Mouse (Mus musculus): ENCODE data around the gene Pde6d. TPM values are rescaled to one million over a fixed set of nuclear protein-coding genes. Genes with fewer than 3 reads are reported as not detected.

Pde6d gene
- polyA plus RNA-seq, 1 experiment = 24.9 TPM

DNA sequence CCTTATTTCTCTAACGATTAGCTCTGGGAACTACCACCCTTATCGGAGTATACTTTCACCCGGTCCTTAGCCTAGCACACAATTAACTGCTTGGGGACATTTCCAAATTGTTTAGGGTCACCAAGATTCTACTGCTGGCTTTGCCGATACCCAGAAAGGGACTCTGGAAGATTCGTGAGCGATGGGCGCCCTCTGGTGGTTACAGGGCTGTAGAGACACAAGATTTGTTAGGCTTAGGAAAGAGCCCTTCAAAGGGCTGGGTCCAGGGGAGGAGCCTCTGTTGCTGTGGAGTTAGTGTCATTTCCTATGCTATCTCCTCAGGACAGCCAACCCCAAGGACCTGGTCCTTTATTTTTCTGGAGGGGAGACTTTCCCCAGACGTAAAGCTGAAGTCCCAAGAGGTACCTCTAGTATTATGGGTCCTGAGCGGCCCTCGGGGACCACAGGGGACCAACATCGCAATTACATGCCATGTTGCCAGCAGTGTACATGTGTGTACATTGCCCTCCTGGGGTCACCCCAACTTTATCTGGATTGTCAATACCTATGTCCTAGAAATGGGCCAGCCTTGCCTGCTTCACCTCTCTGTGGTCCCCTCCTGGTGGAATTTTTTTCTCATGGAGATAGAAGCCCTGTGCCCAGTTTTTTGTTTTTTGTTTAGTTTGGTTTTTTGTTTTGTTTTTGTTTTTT lies 49.9 kb downstream of the Pde6d start:
- TF ChIP-seq CTCF (conservative IDR thresholded peaks at IDR 0.05; ENCODE audit: insufficient read depth, insufficient read length, low read depth, low read length) = peak; percentile 92
- no peak for TF ChIP-seq POLR2A (IDR thresholded peaks at IDR 0.05; ENCODE audit: low read depth, low read length)
- H3K36me3 ChIP-seq (ENCODE audit: control insufficient read depth, insufficient read depth, low read length) = no peaks in the 10 kb centered on the region; the same call in 1 of the 2 replicates
- 0 out of 2 replicates have a peak overlapping the region, but pooled peaks have one; percentile 7 for H3K27ac ChIP-seq (ENCODE audit: insufficient read depth, low read depth, low read length)
- peaks cover 25% of the 10 kb centered on the region for H3K4me1 ChIP-seq (ENCODE audit: control insufficient read depth, insufficient read depth, low read length)
- peak; percentile 94 for DNase-seq
- whole genome bisulfite sequencing = 26% methylated on average over 11 of the region's 11 CpGs
- H3K4me3 ChIP-seq (ENCODE audit: insufficient read depth, low read depth, low read length) = no peak overlapping the region
- H3K27me3 ChIP-seq (replicated peaks; ENCODE audit: control insufficient read depth, insufficient read depth, low read length) = no peaks in the 10 kb centered on the region

DNA sequence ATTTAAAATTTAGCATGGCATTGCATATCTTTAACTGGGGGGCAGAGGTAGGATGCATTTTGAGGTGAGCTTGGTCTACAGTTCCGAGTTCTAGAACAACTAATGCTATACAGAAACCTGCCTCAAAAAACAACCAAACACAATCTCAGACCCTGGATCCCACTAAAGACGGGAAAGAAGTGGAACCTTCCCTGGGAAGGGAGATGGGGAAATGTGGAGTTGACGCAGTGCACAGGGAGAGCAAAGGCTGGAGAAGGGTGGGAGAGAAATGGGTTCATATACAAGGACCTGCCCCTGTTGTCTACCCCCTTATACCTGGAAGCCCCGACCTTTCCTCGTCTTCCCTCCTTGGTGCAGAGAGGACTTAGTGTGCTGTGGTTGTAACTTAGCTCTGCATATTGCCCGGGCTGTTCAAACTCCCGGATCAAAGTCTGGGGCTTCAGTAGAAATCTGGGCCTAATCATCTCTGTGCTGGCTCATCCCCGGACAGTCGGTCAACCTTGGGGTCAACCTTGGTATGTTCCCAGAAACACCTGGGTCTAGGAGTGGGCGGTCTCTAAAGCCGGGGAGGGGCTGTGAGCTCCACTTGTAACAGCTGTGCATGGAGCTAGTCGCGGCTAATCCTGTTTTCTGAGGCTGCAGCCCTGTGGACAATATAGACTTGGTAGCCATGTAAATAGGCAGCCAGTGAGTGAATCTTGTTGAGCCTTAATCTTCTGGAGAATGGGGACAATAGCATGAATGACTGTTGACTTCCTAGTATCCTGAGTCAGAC lies 50.7 kb downstream of the Pde6d start:
- Histone ChIP-seq H3K36me3 (ENCODE audit: control insufficient read depth, insufficient read depth, low read length) (no peaks in the 10 kb centered on the region; the same call in 1 of the 2 replicates), H3K4me3 (ENCODE audit: insufficient read depth, low read depth, low read length) (no peak overlapping the region), H3K27me3 (replicated peaks; ENCODE audit: control insufficient read depth, insufficient read depth, low read length) (no peaks in the 10 kb centered on the region), H3K4me1 (ENCODE audit: control insufficient read depth, insufficient read depth, low read length) (peaks cover 25% of the 10 kb centered on the region), H3K27ac (ENCODE audit: insufficient read depth, low read depth, low read length) (peak overlapping the region; percentile 7; the same call in 1 of the 2 replicates)
- TF ChIP-seq CTCF (conservative IDR thresholded peaks at IDR 0.05; ENCODE audit: insufficient read depth, insufficient read length, low read depth, low read length) (no peak), POLR2A (IDR thresholded peaks at IDR 0.05; ENCODE audit: low read depth, low read length) (no peak)
- WGBS = 18% methylated on average over 13 of the region's 13 CpGs
- DNase-seq = peak; percentile 72

- Histone ChIP-seq H3K27ac (ENCODE audit: insufficient read depth, low read depth, low read length) (no peak overlapping the region), H3K4me1 (ENCODE audit: control insufficient read depth, insufficient read depth, low read length) (peaks cover 25% of the 10 kb centered on the region), H3K27me3 (replicated peaks; ENCODE audit: control insufficient read depth, insufficient read depth, low read length) (no peaks in the 10 kb centered on the region), H3K36me3 (ENCODE audit: control insufficient read depth, insufficient read depth, low read length) (no peaks in the 10 kb centered on the region; the same call in 1 of the 2 replicates), H3K4me3 (ENCODE audit: insufficient read depth, low read depth, low read length) (no peak overlapping the region)
- TF ChIP-seq CTCF (conservative IDR thresholded peaks at IDR 0.05; ENCODE audit: insufficient read depth, insufficient read length, low read depth, low read length) = no peak
- TF ChIP-seq POLR2A (IDR thresholded peaks at IDR 0.05; ENCODE audit: low read depth, low read length) = no peak
- peak; percentile 62 for DNase-seq
- WGBS = 24% methylated on average over 4 of the region's 4 CpGs
Measured at GRCm38 (mm10) chr1:86530871-86531546, 51.4 kb downstream of the Pde6d start.

GRCm38 (mm10) chr1:86529590-86529989 lies 52.8 kb downstream of the Pde6d start:
- Histone ChIP-seq H3K4me3 (ENCODE audit: insufficient read depth, low read depth, low read length) (no peak overlapping the region), H3K36me3 (ENCODE audit: control insufficient read depth, insufficient read depth, low read length) (no peaks in the 10 kb centered on the region; the same call in 1 of the 2 replicates), H3K4me1 (ENCODE audit: control insufficient read depth, insufficient read depth, low read length) (peaks cover 25% of the 10 kb centered on the region), H3K27me3 (replicated peaks; ENCODE audit: control insufficient read depth, insufficient read depth, low read length) (no peaks in the 10 kb centered on the region), H3K27ac (ENCODE audit: insufficient read depth, low read depth, low read length) (no peak overlapping the region)
- WGBS = 21% methylated on average over 4 of the region's 4 CpGs
- TF ChIP-seq CTCF (conservative IDR thresholded peaks at IDR 0.05; ENCODE audit: insufficient read depth, insufficient read length, low read depth, low read length) (no peak), POLR2A (IDR thresholded peaks at IDR 0.05; ENCODE audit: low read depth, low read length) (no peak)
- DNase-seq = no peak

DNA sequence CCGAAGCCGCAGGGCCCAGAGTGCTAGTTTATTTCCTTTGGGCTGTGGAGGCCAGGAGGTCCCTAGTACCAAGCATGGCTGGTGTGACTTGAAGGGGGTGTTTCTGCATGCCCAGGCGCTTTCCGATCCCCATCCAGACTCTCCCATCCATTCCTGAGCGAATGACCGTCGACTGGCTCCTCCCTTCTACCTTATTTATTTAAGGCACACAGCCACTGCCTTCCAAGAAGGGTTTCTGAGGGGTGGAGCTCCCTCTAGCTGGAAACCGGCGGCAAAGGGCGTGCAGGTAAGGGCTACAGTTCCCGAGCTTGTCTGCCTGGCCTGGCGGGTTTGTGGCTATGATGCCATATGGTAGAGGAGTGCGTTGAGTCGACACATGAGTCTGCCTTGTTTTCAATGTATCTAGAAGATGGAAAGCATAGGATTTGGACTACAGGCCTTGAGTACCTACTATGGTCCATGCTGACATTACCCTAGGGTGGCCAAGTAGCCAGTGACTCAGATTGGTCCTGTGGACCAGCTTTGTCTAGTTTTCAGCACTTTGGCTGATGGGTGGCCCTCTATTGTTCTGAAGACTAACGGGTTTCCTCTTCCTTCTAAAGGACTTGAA lies 53.8 kb downstream of the Pde6d start:
- TF ChIP-seq CTCF (conservative IDR thresholded peaks at IDR 0.05; ENCODE audit: insufficient read depth, insufficient read length, low read depth, low read length) (peak; percentile 61), POLR2A (IDR thresholded peaks at IDR 0.05; ENCODE audit: low read depth, low read length) (no peak)
- Histone ChIP-seq H3K4me1 (ENCODE audit: control insufficient read depth, insufficient read depth, low read length) (peaks cover 28% of the 10 kb centered on the region), H3K36me3 (ENCODE audit: control insufficient read depth, insufficient read depth, low read length) (no peaks in the 10 kb centered on the region; the same call in 1 of the 2 replicates), H3K27me3 (replicated peaks; ENCODE audit: control insufficient read depth, insufficient read depth, low read length) (no peaks in the 10 kb centered on the region), H3K27ac (ENCODE audit: insufficient read depth, low read depth, low read length) (peak overlapping the region; percentile 87), H3K4me3 (ENCODE audit: insufficient read depth, low read depth, low read length) (peak overlapping the region; percentile 96)
- WGBS = under 1% methylated on average over 15 of the region's 15 CpGs
- peak; percentile 90 for DNase-seq

- DNase-seq = peak; percentile 91
- Histone ChIP-seq H3K4me3 (ENCODE audit: insufficient read depth, low read depth, low read length) (peak overlapping the region; percentile 96), H3K36me3 (ENCODE audit: control insufficient read depth, insufficient read depth, low read length) (no peaks in the 10 kb centered on the region; the same call in 1 of the 2 replicates), H3K4me1 (ENCODE audit: control insufficient read depth, insufficient read depth, low read length) (peaks cover 28% of the 10 kb centered on the region), H3K27me3 (replicated peaks; ENCODE audit: control insufficient read depth, insufficient read depth, low read length) (no peaks in the 10 kb centered on the region), H3K27ac (ENCODE audit: insufficient read depth, low read depth, low read length) (peak overlapping the region; percentile 87)
- TF ChIP-seq CTCF (conservative IDR thresholded peaks at IDR 0.05; ENCODE audit: insufficient read depth, insufficient read length, low read depth, low read length) = peak; percentile 62
- TF ChIP-seq POLR2A (IDR thresholded peaks at IDR 0.05; ENCODE audit: low read depth, low read length) = no peak
- WGBS = under 1% methylated on average over 89 of the region's 89 CpGs
Measured at GRCm38 (mm10) chr1:86527599-86528486, 54.6 kb downstream of the Pde6d start.

All from kidney, adult 2 months (tissue).